Mouse (Mus musculus): Measurements from ENCODE around the gene Rpl21. TPM values are rescaled to one million over a fixed set of nuclear protein-coding genes. Genes with fewer than 3 reads are reported as not detected.

The Rpl21 gene
- polyA plus RNA-seq (2014; fragmentation: Illumina TruSeq; extraction: RNeasy Lipid Tissue Mini Kit (QIAGEN cat#74804); ENCODE audit: low read depth, low replicate concordance): 364 TPM

DNA sequence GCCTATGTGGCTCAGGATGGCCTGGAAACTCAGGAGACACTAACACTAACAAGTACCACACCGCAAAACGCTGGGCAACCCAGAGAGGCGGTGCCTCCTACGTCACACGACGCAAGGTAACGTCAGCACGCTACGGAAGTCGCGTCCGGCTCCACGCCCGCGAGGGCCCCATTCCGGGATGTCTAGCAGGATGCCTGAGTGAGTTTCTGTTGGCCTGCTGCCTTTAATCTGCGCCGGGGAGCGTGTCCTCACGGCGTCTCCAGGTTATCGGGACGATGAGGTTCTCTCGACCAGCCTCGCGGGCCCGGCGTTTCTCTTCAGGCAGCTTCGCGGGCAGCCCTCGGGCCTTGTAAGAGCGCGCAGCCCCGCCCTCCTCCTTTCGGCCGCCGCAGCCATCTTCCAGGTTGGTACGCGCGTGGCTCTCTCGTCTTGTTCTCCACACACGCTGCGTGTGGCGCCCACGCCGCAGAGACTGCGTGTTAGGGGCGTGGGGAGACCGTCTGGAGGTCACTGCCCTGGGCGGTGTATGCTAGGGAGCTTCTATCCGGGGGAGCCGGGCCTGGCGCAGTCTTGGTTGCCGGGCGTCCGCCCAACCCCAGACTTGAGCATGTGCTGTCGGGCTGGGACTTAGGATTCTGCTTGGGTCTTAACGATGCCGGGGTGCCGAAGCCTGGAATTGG is at the start of gene Rpl21:
TSS of gene Rpl21 (plus strand) at position 122 of the 680 bp plus-strand sequence.

DNA sequence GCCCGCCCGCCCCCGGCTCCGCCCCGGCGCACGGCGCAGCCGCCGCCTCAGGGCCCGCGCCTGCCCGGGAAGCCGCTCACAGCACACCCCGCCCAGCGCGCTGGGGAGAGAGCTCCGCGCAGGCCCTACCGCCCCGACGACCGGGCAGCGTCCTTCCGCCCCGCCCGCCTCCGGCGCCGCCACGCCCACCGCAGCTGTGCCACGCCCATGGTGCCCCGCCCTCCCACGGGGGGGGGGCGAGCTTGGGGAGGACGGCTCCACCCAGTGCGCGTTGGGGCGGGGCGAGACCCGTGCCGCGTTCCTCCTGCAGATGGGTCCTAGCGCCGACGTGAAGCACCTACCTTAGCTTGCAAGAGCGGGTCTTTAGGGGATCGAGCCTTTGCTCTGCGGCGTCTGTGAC is 37.8 kb upstream of the Rpl21 start, which contains the start of gene Usp12:
TSS of gene Usp12 (minus strand) at position 154 of the 400 bp plus-strand sequence.

DNA sequence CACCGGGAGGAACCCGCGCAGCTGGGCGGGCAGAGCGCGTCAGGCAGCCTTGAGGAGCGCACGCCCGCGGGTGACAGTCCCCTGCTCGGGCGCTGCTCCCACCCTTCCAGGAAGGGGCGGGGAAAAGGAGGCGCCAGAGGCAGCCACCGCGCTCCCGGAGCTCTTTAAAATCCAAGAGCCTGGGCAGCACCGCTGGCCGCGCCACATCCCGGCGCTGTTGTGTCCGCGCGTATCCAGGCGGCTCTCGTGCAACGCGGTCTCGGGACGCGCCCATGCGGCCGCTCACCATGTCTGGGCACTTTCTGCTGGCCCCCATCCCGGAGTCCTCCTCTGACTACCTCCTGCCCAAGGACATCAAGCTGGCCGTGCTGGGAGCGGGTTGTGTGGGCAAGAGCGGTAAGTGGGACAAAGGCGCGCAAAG is 12.3 kb downstream of the Rpl21 start, which contains the start of gene Rasl11a:
TSS of gene Rasl11a (plus strand) at position 127 of the 421 bp plus-strand sequence.

Other genes starting within 250 kb of the Rpl21 start
- gene Gpr12, start 247.7 kb upstream of the Rpl21 start, polyA plus RNA-seq (2014; fragmentation: Illumina TruSeq; extraction: RNeasy Lipid Tissue Mini Kit (QIAGEN cat#74804); ENCODE audit: low read depth, low replicate concordance): not detected
- gene Usp12, start 37.9 kb upstream of the Rpl21 start, polyA plus RNA-seq (2014; fragmentation: Illumina TruSeq; extraction: RNeasy Lipid Tissue Mini Kit (QIAGEN cat#74804); ENCODE audit: low read depth, low replicate concordance): 111 TPM
- 0.41 TPM for gene Rasl11a, start 12.2 kb downstream of the Rpl21 start, polyA plus RNA-seq (2014; fragmentation: Illumina TruSeq; extraction: RNeasy Lipid Tissue Mini Kit (QIAGEN cat#74804); ENCODE audit: low read depth, low replicate concordance)
- 23.6 TPM for gene Gtf3a, start 115.8 kb downstream of the Rpl21 start, polyA plus RNA-seq (2014; fragmentation: Illumina TruSeq; extraction: RNeasy Lipid Tissue Mini Kit (QIAGEN cat#74804); ENCODE audit: low read depth, low replicate concordance)
- 34.4 TPM for gene Mtif3, start 130.9 kb downstream of the Rpl21 start, polyA plus RNA-seq (2014; fragmentation: Illumina TruSeq; extraction: RNeasy Lipid Tissue Mini Kit (QIAGEN cat#74804); ENCODE audit: low read depth, low replicate concordance)
- 25.4 TPM for gene Lnx2, start 243.7 kb downstream of the Rpl21 start, polyA plus RNA-seq (2014; fragmentation: Illumina TruSeq; extraction: RNeasy Lipid Tissue Mini Kit (QIAGEN cat#74804); ENCODE audit: low read depth, low replicate concordance)
- gene Polr1d, start 244.2 kb downstream of the Rpl21 start, polyA plus RNA-seq (2014; fragmentation: Illumina TruSeq; extraction: RNeasy Lipid Tissue Mini Kit (QIAGEN cat#74804); ENCODE audit: low read depth, low replicate concordance): 185 TPM